Mouse (Mus musculus) MEL (cell line): ENCODE results near the gene Msantd2. TPM values are rescaled to one million over a fixed set of nuclear protein-coding genes. Genes with fewer than 3 reads are reported as not detected.

Experiments used
- DNase-seq: peaks from one replicate; pipeline ENCODE4 v3.0.0; 2011; ENCODE audit warnings: low read depth, low spot score
- H3K27ac ChIP-seq: 2 replicates; pipeline ENCODE4 v1.5.1; 2012; ENCODE audit warnings: low read depth, mild to moderate bottlenecking, control low read depth, low read length, moderate library complexity; ENCODE audit not compliant: control insufficient read depth
- H3K27me3 ChIP-seq, 2 experiments: fragments of 150-350 bp in 1 of 2; sonication (generic) in 1 of 2; 2 replicates each; pipeline ENCODE4 v1.6.1; 2012; ENCODE audit warnings: low read length in 2 of 2, mild to moderate bottlenecking in 2 of 2, improper control_type of control experiment in 1 of 2, moderate library complexity in 1 of 2; ENCODE audit not compliant: insufficient read depth in 2 of 2, control insufficient read depth in 1 of 2
- H3K36me3 ChIP-seq, 2 experiments: 2 replicates each; pipeline ENCODE4 v1.6.1; 2012 to 2014; ENCODE audit warnings: low read length in 2 of 2, improper control_type of control experiment in 1 of 2, inconsistent platforms in 1 of 2, mild to moderate bottlenecking in 1 of 2; ENCODE audit not compliant: insufficient read depth in 2 of 2, control insufficient read depth in 1 of 2
- H3K4me1 ChIP-seq, 2 experiments: fragments of 150-350 bp in 1 of 2; sonication (generic) in 1 of 2; 2 replicates each; pipeline ENCODE4 v1.6.1; 2012; ENCODE audit warnings: low read length in 2 of 2, improper control_type of control experiment in 1 of 2, mild to moderate bottlenecking in 1 of 2; ENCODE audit not compliant: insufficient read depth in 2 of 2, control insufficient read depth in 1 of 2
- H3K4me3 ChIP-seq, 2 experiments: fragments of 150-350 bp in 1 of 2; sonication (generic) in 1 of 2; 2 replicates each; pipeline ENCODE4 v1.5.1; 2012; ENCODE audit warnings: low read depth in 2 of 2, low read length in 2 of 2, mild to moderate bottlenecking in 2 of 2, moderate library complexity in 2 of 2, control low read depth in 1 of 2, improper control_type of control experiment in 1 of 2; ENCODE audit not compliant: control insufficient read depth in 1 of 2, insufficient read depth in 1 of 2
- H3K79me2 ChIP-seq: 2 replicates; pipeline ENCODE4 v1.6.1; 2012; ENCODE audit warnings: mild to moderate bottlenecking, low read length, moderate library complexity; ENCODE audit not compliant: control insufficient read depth, poor library complexity, insufficient read depth
- H3K9ac ChIP-seq: 2 replicates; pipeline ENCODE4 v1.6.1; 2012; ENCODE audit warnings: low read depth, mild to moderate bottlenecking, control low read depth, low read length, moderate library complexity; ENCODE audit not compliant: control insufficient read depth, poor library complexity, severe bottlenecking
- H3K9me3 ChIP-seq: fragments of 150-350 bp; sonication (generic); replicated peaks from 2 replicates; pipeline ENCODE4 v1.6.1; 2012; ENCODE audit warnings: mild to moderate bottlenecking, low read length, improper control_type of control experiment, moderate library complexity; ENCODE audit not compliant: insufficient read depth
- E2F4 ChIP-seq: IDR thresholded peaks from 2 replicates; pipeline ENCODE4 v1.6.1; 2011; ENCODE audit warnings: low read depth, low read length, improper control_type of control experiment, borderline replicate concordance
- ETS1 ChIP-seq: IDR thresholded peaks from 2 replicates; pipeline ENCODE4 v1.6.1; 2012; ENCODE audit warnings: low read depth, mild to moderate bottlenecking, inconsistent platforms, low read length, improper control_type of control experiment, moderate library complexity
- GATA1 ChIP-seq: IDR thresholded peaks from 2 replicates; pipeline ENCODE4 v1.6.1; 2011; ENCODE audit warnings: low read depth, low read length, improper control_type of control experiment
- JUND ChIP-seq: IDR thresholded peaks from 2 replicates; pipeline ENCODE4 v1.6.1; 2011; ENCODE audit warnings: low read depth, mild to moderate bottlenecking, improper control_type of control experiment, low read length
- MAFK ChIP-seq: IDR thresholded peaks from 2 replicates; pipeline ENCODE4 v1.6.1; 2011; ENCODE audit warnings: low read depth, mild to moderate bottlenecking, low read length, improper control_type of control experiment, borderline replicate concordance
- MAX ChIP-seq: IDR thresholded peaks from 2 replicates; pipeline ENCODE4 v1.6.1; 2011; ENCODE audit warnings: low read length, improper control_type of control experiment
- MYB ChIP-seq: IDR thresholded peaks from 2 replicates; pipeline ENCODE4 v1.6.1; 2011; ENCODE audit warnings: mild to moderate bottlenecking, low read depth, low read length, improper control_type of control experiment
- NELFE ChIP-seq: IDR thresholded peaks from 2 replicates; pipeline ENCODE4 v1.6.1; 2011; ENCODE audit warnings: low read depth, low read length, improper control_type of control experiment
- NRF1 ChIP-seq: IDR thresholded peaks from 2 replicates; pipeline ENCODE4 v1.6.1; 2014; ENCODE audit warnings: low read depth, mild to moderate bottlenecking, inconsistent platforms, low read length, improper control_type of control experiment, moderate library complexity; ENCODE audit not compliant: poor library complexity, insufficient read depth, severe bottlenecking
- POLR2AphosphoS5 ChIP-seq: IDR thresholded peaks from 2 replicates; pipeline ENCODE4 v1.6.1; 2012; ENCODE audit warnings: low read depth, borderline replicate concordance, mild to moderate bottlenecking, inconsistent platforms, low read length, moderate library complexity, mixed read lengths
- RAD21 ChIP-seq: IDR thresholded peaks from 2 replicates; pipeline ENCODE4 v1.6.1; 2011; ENCODE audit warnings: mild to moderate bottlenecking, low read depth, low read length, improper control_type of control experiment
- RCOR1 ChIP-seq: IDR thresholded peaks from 2 replicates; pipeline ENCODE4 v1.6.1; 2012; ENCODE audit warnings: low read depth, mild to moderate bottlenecking, inconsistent platforms, low read length, improper control_type of control experiment
- TAL1 ChIP-seq: IDR thresholded peaks from 2 replicates; pipeline ENCODE4 v1.6.1; 2012; ENCODE audit warnings: mild to moderate bottlenecking, inconsistent platforms, low read length, moderate library complexity, mixed read lengths
- TCF12 ChIP-seq: IDR thresholded peaks from 2 replicates; pipeline ENCODE4 v1.6.1; 2014; ENCODE audit warnings: low read depth, mild to moderate bottlenecking, inconsistent platforms, low read length, improper control_type of control experiment, moderate library complexity
- UBTF ChIP-seq: IDR thresholded peaks from 2 replicates; pipeline ENCODE4 v1.6.1; 2012; ENCODE audit warnings: low read depth, mild to moderate bottlenecking, inconsistent platforms, low read length, improper control_type of control experiment, moderate library complexity, borderline replicate concordance; ENCODE audit not compliant: insufficient read depth
- ZC3H11A ChIP-seq: IDR thresholded peaks from 2 replicates; pipeline ENCODE4 v1.6.1; 2012; ENCODE audit warnings: low read depth, mild to moderate bottlenecking, inconsistent platforms, low read length, improper control_type of control experiment
- polyA plus RNA-seq, 2 experiments: library from polyadenylated mRNA; stranded (reverse) in 1 of 2; unstranded in 1 of 2; fragments of >175 nt in 1 of 2; fragments of >200 nt in 1 of 2; gene quantifications; 2 replicates each; pipeline versions ENCODE4 v1.2.1 to v1.2.4; 2012; ENCODE audit warnings: low replicate concordance in 2 of 2, low read depth in 1 of 2; ENCODE audit not compliant: insufficient read length in 2 of 2, insufficient read depth in 1 of 2, missing spikeins in 1 of 2
- total RNA-seq: library from RNA; depleted of rRNA; stranded (reverse); fragments of 300-350 nt; gene quantifications from 2 replicates; pipeline ENCODE4 v1.2.3, GENCODE M21; 2012

The Msantd2 gene
- total and polyA plus RNA-seq, 3 experiments, result 15.5 to 26.2 TPM; not detected in 1

- Histone ChIP-seq H3K9me3 (no peaks in the 10 kb centered on the region), H3K4me1 (peaks cover 0 to 13% of the 10 kb centered on the region in 2 experiments; a peak in 2 of 4 replicates), H3K9ac (no peak overlapping the region), H3K36me3 (no peaks in the 10 kb centered on the region; a peak in 1 of 4 replicates), H3K79me2 (no peaks in the 10 kb centered on the region), H3K4me3 (no peak overlapping the region), H3K27ac (no peak overlapping the region), H3K27me3 (no peaks in the 10 kb centered on the region; a peak in 1 of 4 replicates)
- DNase-seq, result no peak
- TF ChIP-seq MAX (no peak), JUND (no peak), E2F4 (no peak), MYB (no peak), UBTF (no peak), ETS1 (no peak), POLR2AphosphoS5 (no peak)
Measured at GRCm38 (mm10) chr9:37530888-37531705, 42.0 kb downstream of the Msantd2 start.

DNA sequence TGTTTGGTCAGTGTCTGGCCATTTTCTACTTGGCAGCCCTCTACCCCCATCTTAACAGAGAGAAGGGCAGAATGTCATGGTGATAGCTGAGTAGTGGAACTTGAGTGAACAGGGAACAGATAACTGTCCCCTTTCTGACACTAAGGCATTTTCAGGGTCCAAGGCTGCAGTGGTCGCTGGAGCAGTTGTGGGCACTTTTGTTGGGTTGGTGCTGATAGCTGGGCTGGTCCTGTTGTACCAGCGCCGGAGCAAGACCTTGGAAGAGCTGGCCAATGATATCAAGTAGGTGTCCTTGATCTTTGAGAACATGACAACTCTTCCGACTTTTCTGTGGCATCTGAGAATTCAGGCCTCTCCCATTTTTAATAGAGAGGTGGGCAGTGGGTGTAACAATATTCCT, 47.7 kb downstream of the Msantd2 start:
- Histone ChIP-seq H3K9ac (no peak overlapping the region), H3K27ac (no peak overlapping the region), H3K36me3 (no peaks in the 10 kb centered on the region), H3K9me3 (no peaks in the 10 kb centered on the region), H3K79me2 (no peaks in the 10 kb centered on the region), H3K27me3 (no peaks in the 10 kb centered on the region; a peak in 1 of 4 replicates), H3K4me3 (no peak overlapping the region), H3K4me1 (no peaks in the 10 kb centered on the region)
- DNase-seq, result no peak
- TF ChIP-seq MAFK (no peak), TAL1 (no peak), RAD21 (no peak), ZC3H11A (no peak), GATA1 (no peak), JUND (no peak), RCOR1 (no peak), TCF12 (no peak), NRF1 (no peak), NELFE (no peak)
